Comparison of ENCODE assay signal across 23 mouse cellular contexts in genomic region chr9:45212001-45212400, GRCm38 (mm10). TPM values are rescaled to one million over a fixed set of nuclear protein-coding genes. Genes with fewer than 3 reads are reported as not detected.
"Had no signal": no experiment of that assay in that cellular context is flagged by ENCODE, and none has a peak within 500 bp of the region (broad histone marks: within the 10 kb centered on the region; RNA-seq: fewer than 3 reads in every experiment).

No protein-coding gene starts in this region.

- H3K4me3 ChIP-seq: layer of hippocampus, adult 2 months; limb, embryonic 10.5 days; limb, embryonic 13.5 days; liver, embryonic 12.5 days; liver, embryonic 15.5 days; lung, embryonic 15.5 days; megakaryocyte, embryonic 14.5 days; midbrain, embryonic 10.5 days; midbrain, embryonic 15.5 days; neural tube, embryonic 12.5 days; neural tube, embryonic 15.5 days had no signal

- ATAC-seq: hindbrain, embryonic 16.5 days; liver, embryonic 12.5 days; midbrain, embryonic 15.5 days had no signal

- H3K9ac ChIP-seq: limb, embryonic 13.5 days; liver, embryonic 12.5 days; liver, embryonic 15.5 days; lung, embryonic 15.5 days; midbrain, embryonic 15.5 days; neural tube, embryonic 12.5 days; neural tube, embryonic 15.5 days had no signal

- H3K4me2 ChIP-seq: limb, embryonic 13.5 days; liver, embryonic 12.5 days; liver, embryonic 15.5 days; lung, embryonic 15.5 days; midbrain, embryonic 15.5 days; neural tube, embryonic 12.5 days; neural tube, embryonic 15.5 days had no signal

- H3K36me3 ChIP-seq: limb, embryonic 10.5 days; limb, embryonic 13.5 days; liver, embryonic 12.5 days; liver, embryonic 15.5 days; lung, embryonic 15.5 days; midbrain, embryonic 10.5 days; midbrain, embryonic 15.5 days; neural tube, embryonic 12.5 days; neural tube, embryonic 15.5 days had no signal

- H3K9me3 ChIP-seq: limb, embryonic 10.5 days; limb, embryonic 13.5 days; liver, embryonic 12.5 days; liver, embryonic 15.5 days; lung, embryonic 15.5 days; midbrain, embryonic 10.5 days; midbrain, embryonic 15.5 days; neural tube, embryonic 12.5 days; neural tube, embryonic 15.5 days had no signal

- DNase-seq: layer of hippocampus, adult 9-11 months; liver; lung, adult 18-20 months; lung, postnatal 10 days; lung, postnatal 36 days; right cerebral cortex, adult 18-20 months; right cerebral cortex, postnatal 14 days; right cerebral cortex, postnatal 4 days; thymus, postnatal 25 days had no signal

- H3K4me1 ChIP-seq: limb, embryonic 10.5 days; limb, embryonic 13.5 days; liver, embryonic 12.5 days; liver, embryonic 15.5 days; lung, embryonic 15.5 days; neural tube, embryonic 12.5 days; neural tube, embryonic 15.5 days had no signal

- H3K27me3 ChIP-seq: limb, embryonic 13.5 days; liver, embryonic 15.5 days; lung, embryonic 15.5 days; midbrain, embryonic 15.5 days; neural tube, embryonic 15.5 days had no signal

- H3K27ac ChIP-seq: layer of hippocampus, adult 2 months; limb, embryonic 10.5 days; limb, embryonic 13.5 days; liver, embryonic 12.5 days; liver, embryonic 15.5 days; lung, embryonic 15.5 days; midbrain, embryonic 10.5 days; midbrain, embryonic 15.5 days; neural tube, embryonic 12.5 days; neural tube, embryonic 15.5 days had no signal

RNA-seq across cellular contexts. Expression of gene Tmprss4, which starts 8.1 kb away (rescaled TPM):
- polyA plus RNA-seq: hindbrain, embryonic 16.5 days; liver, embryonic 12.5 days; liver, embryonic 15.5 days; midbrain, embryonic 10.5 days; midbrain, embryonic 15.5 days; neural tube, embryonic 15.5 days had no signal

RNA-seq across cellular contexts. Expression of gene BC049352, which starts 30.2 kb away (rescaled TPM):
- polyA plus RNA-seq: hindbrain, embryonic 16.5 days; large intestine, adult 2 months; limb, embryonic 10.5 days; limb, embryonic 13.5 days; lung, embryonic 15.5 days; midbrain, embryonic 10.5 days; midbrain, embryonic 15.5 days; neural tube, embryonic 12.5 days; neural tube, embryonic 15.5 days; stomach, embryonic 14.5 days had no signal
